Mouse (Mus musculus) E14TG2a.4 (cell line): ENCODE results near the gene Ppp1r15b.
A peak's percentile ranks its signal among the peaks of the same experiment; 100 is the strongest.

Experiments used
- H3K27me3 ChIP-seq: 2 replicates; pipeline ENCODE4 v1.6.1; 2014; ENCODE audit warnings: low read length, control low read depth; ENCODE audit not compliant: insufficient read depth
- H3K36me3 ChIP-seq: 2 replicates; pipeline ENCODE4 v1.6.1; 2014; ENCODE audit warnings: low read length, control low read depth; ENCODE audit not compliant: insufficient read depth
- H3K4me1 ChIP-seq: replicated peaks from 2 replicates; pipeline ENCODE4 v1.6.1; 2014; ENCODE audit warnings: low read depth, low read length, control low read depth
- H3K4me3 ChIP-seq: replicated peaks from 2 replicates; pipeline ENCODE4 v1.5.1; 2014; ENCODE audit warnings: mild to moderate bottlenecking, low read length
- H3K9me3 ChIP-seq: 2 replicates; pipeline ENCODE4 v1.6.1; 2014; ENCODE audit warnings: low read length, control low read depth
- CTCF ChIP-seq: conservative IDR thresholded peaks from 2 replicates; pipeline ENCODE4 v1.5.1; 2014; ENCODE audit warnings: low read length
- NANOG ChIP-seq: IDR thresholded peaks from 2 replicates; pipeline ENCODE4 v1.6.1; 2014; ENCODE audit warnings: borderline replicate concordance, low read length, mixed read lengths
- POU5F1 ChIP-seq: IDR thresholded peaks from 2 replicates; pipeline ENCODE4 v1.6.1; 2014; ENCODE audit warnings: low read length, borderline replicate concordance

The Ppp1r15b gene

DNA sequence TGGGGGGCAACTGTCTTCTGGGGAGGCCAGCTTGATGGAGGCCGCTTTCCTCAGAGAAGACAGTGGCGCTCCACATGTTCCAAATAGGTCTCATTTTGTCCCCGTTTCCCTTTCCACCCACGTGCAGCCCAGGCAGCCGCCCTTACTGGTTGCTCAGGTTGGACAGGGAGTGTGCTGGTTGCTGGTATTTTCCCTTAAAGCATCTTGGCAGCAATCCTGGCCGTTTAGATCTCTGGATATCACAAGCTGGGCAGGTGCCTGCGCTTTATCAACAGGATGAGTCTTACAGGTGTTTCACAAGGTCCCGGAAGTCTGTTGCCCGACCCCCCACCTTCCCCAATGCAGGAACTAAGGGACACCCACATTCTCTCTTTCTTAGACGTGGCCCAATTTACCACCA is 31.1 kb downstream of the Ppp1r15b start:
- Histone ChIP-seq H3K4me3 (no peak overlapping the region), H3K36me3 (no peaks in the 10 kb centered on the region), H3K4me1 (peaks cover 25% of the 10 kb centered on the region), H3K9me3 (no peaks in the 10 kb centered on the region), H3K27me3 (peaks cover 84% of the 10 kb centered on the region)
- no peak for TF ChIP-seq POU5F1
- no peak for TF ChIP-seq CTCF
- TF ChIP-seq NANOG = no peak

GRCm38 (mm10) chr1:133162981-133163380 is 32.0 kb downstream of the Ppp1r15b start:
- TF ChIP-seq NANOG = no peak
- no peak for TF ChIP-seq CTCF
- no peak for TF ChIP-seq POU5F1
- Histone ChIP-seq H3K27me3 (peaks cover 85% of the 10 kb centered on the region), H3K36me3 (no peaks in the 10 kb centered on the region), H3K9me3 (no peaks in the 10 kb centered on the region), H3K4me1 (peaks cover 30% of the 10 kb centered on the region), H3K4me3 (no peak overlapping the region)

DNA sequence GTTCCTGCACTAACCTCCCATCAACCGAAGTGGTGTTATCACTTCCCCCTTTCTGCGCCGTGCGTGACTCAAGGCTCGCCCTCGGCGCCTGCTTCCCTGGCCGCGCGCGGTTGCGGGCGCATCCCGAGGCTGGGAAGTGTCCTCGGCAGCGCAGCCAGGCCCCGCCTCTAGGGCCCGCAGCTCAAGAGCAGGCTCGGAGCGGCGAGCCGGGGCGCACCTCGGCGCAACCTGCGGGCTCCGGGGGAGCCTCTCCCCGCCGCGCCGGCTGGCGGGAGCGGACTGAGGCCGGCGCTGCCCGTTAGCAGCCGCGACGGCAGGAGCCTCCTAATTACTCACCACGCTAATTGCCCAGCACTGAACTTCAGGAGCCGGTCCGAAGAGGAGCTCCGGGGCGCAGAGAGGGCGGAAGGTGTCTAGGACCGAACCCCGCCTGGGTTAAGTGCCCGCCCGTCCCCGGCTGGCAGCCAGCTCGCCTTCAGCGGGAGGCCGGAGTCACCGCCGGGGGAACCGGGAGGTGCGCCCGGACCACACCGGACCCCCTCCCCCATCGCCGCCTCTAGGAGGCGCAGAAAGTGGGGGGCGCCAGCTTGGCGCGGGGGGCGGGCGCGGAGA is 33.0 kb downstream of the Ppp1r15b start, which contains the start of gene Plekha6:
Gene Plekha6, plus strand, starts transcription at position 391 of the 612 bp plus-strand sequence.
- Histone ChIP-seq H3K9me3 (no peaks in the 10 kb centered on the region), H3K27me3 (peaks cover 81% of the 10 kb centered on the region), H3K4me1 (peaks cover 39% of the 10 kb centered on the region), H3K36me3 (no peaks in the 10 kb centered on the region), H3K4me3 (peak within 1 kb of the TSS; percentile 83)
- TF ChIP-seq CTCF (no peak), POU5F1 (no peak), NANOG (no peak)

DNA sequence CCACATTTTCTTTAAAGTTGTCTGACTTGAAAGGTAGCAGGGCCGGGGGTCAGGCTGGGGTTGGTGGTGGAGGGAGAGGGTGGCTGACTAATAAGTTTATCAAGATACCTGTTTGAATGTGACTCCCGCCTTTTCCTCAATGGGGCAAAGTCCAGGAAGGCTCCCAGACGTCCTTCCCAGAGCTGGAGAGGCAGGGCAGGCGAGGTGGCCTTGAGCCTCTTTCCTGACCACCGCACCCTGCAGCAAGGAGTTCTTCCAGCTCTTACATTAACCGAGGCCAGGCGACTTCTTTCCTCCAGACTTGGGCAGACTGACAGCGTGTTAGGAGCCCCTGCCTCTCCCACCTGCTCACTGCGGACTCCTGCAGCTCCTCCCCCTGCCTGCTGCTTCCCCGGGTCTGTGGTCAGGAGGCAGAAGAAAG is 33.7 kb downstream of the Ppp1r15b start:
- Histone ChIP-seq H3K9me3 (no peaks in the 10 kb centered on the region), H3K4me1 (peaks cover 41% of the 10 kb centered on the region), H3K36me3 (no peaks in the 10 kb centered on the region), H3K27me3 (peaks cover 80% of the 10 kb centered on the region), H3K4me3 (peak overlapping the region; percentile 83; the same call in 1 of the 2 replicates)
- TF ChIP-seq POU5F1 (no peak), CTCF (no peak), NANOG (no peak)

DNA sequence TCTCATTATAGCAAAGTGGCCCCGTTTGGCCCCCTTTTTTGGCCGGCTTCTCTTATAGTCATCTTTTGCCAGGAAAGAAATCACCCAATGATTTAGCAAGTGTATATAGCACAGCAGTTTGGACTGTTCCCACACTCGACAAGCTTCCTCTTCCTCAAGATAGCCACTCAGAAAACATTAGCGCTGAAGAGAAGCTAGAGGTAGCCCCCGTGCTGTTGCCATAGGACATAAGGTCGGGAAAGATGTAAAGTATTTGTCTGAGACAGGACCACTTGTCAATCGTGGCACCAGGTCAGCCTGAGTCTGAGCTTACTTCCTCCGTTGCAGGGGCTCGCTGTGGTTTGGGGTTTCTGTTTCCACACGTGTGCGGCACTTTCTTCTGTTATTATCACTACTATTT is 34.2 kb downstream of the Ppp1r15b start:
- Histone ChIP-seq H3K4me3 (no peak overlapping the region), H3K9me3 (no peaks in the 10 kb centered on the region), H3K36me3 (no peaks in the 10 kb centered on the region), H3K27me3 (peaks cover 85% of the 10 kb centered on the region), H3K4me1 (peaks cover 45% of the 10 kb centered on the region)
- TF ChIP-seq NANOG (no peak), POU5F1 (no peak), CTCF (no peak)

GRCm38 (mm10) chr1:133168318-133169060 is 37.5 kb downstream of the Ppp1r15b start:
- TF ChIP-seq POU5F1 (no peak), NANOG (no peak), CTCF (no peak)
- no peaks in the 10 kb centered on the region for H3K36me3 ChIP-seq
- H3K4me3 ChIP-seq = no peak overlapping the region; the same call in 1 of the 2 replicates
- H3K9me3 ChIP-seq = no peaks in the 10 kb centered on the region
- peaks cover 78% of the 10 kb centered on the region for H3K27me3 ChIP-seq
- peaks cover 37% of the 10 kb centered on the region for H3K4me1 ChIP-seq

GRCm38 (mm10) chr1:133170196-133170595 is 39.3 kb downstream of the Ppp1r15b start:
- Histone ChIP-seq H3K27me3 (peaks cover 66% of the 10 kb centered on the region), H3K4me3 (no peak overlapping the region), H3K36me3 (no peaks in the 10 kb centered on the region), H3K9me3 (no peaks in the 10 kb centered on the region), H3K4me1 (peaks cover 31% of the 10 kb centered on the region)
- no peak for TF ChIP-seq NANOG
- no peak for TF ChIP-seq POU5F1
- TF ChIP-seq CTCF = no peak

DNA sequence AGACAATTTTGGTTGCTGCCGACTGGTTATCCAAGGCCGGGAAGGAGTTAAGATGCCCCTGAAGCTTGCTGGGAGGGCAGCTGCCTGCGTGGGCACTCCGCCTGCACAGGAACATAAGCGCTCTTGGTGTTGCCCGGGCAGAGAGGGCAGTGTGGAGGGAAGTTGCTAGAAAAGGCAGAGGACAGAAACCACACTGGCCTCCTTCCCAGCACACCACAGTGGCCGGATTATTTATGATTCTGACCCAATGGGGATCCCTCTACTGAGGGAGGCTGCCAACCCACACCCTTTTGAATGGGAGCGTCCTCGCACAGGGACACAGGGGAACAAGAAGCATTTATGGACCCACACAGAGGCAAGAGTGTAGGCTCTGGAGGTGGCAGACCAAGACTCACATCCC is 40.4 kb downstream of the Ppp1r15b start:
- Histone ChIP-seq H3K4me3 (no peak overlapping the region), H3K9me3 (no peaks in the 10 kb centered on the region), H3K27me3 (peaks cover 61% of the 10 kb centered on the region), H3K36me3 (no peaks in the 10 kb centered on the region), H3K4me1 (peaks cover 39% of the 10 kb centered on the region)
- TF ChIP-seq POU5F1 (no peak), CTCF (no peak), NANOG (no peak)

DNA sequence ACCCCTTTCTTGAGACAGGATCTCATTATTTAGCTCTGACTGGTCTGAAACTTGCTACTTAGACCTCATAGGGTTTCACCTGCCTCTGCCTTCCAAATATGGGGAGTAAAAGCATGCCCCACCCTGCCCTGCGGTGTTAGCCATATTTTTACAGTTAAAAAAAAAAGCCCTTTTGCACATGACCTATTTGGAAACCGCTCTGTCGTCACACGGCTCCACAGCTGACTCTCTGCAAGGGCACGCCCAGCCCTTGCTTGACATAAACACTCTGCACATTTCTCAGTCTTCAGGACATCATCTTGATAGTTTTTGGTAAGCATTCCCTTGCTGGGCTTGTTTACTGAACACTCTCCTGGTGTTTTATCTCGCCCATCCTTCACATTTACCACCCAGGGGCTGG is 44.2 kb downstream of the Ppp1r15b start:
- no peaks in the 10 kb centered on the region for H3K36me3 ChIP-seq
- TF ChIP-seq POU5F1 (no peak), CTCF (no peak), NANOG (no peak)
- peaks cover 57% of the 10 kb centered on the region for H3K27me3 ChIP-seq
- peaks cover 35% of the 10 kb centered on the region for H3K4me1 ChIP-seq
- no peaks in the 10 kb centered on the region for H3K9me3 ChIP-seq
- no peak overlapping the region for H3K4me3 ChIP-seq
